Mouse (Mus musculus) liver, embryonic 15.5 days (tissue): ENCODE results near the gene Trit1. TPM values are rescaled to one million over a fixed set of nuclear protein-coding genes. Genes with fewer than 3 reads are reported as not detected.
"Not testable (repeated sequence)": the region's sequence is repeated elsewhere in the genome, so short reads cannot be mapped to it uniquely, and the experiment has no call there.

ENCODE experiments used
- ATAC-seq: fragments of 200-750 bp; cut with Nextera tagmentation; 2 replicates; pipeline ENCODE4 v1.8.0; 2017; ENCODE audit warnings: moderate number of reproducible peaks, mild to moderate bottlenecking, moderate library complexity; ENCODE audit not compliant: insufficient read depth
- H3K27ac ChIP-seq: fragments of 300-500 bp; sonication (generic); replicated peaks from 2 replicates; pipeline ENCODE4 v1.5.1; 2015; ENCODE audit warnings: mild to moderate bottlenecking, inconsistent platforms
- H3K27me3 ChIP-seq: fragments of 300-500 bp; sonication (generic); 2 replicates; pipeline ENCODE4 v1.6.1; 2015; ENCODE audit warnings: mild to moderate bottlenecking, inconsistent platforms
- H3K36me3 ChIP-seq: fragments of 300-500 bp; sonication (generic); replicated peaks from 2 replicates; pipeline ENCODE4 v1.6.1; 2015; ENCODE audit warnings: moderate library complexity, mild to moderate bottlenecking, inconsistent platforms
- H3K4me1 ChIP-seq: fragments of 300-500 bp; sonication (generic); replicated peaks from 2 replicates; pipeline ENCODE4 v1.6.1; 2015; ENCODE audit warnings: inconsistent platforms
- H3K4me2 ChIP-seq: fragments of 300-500 bp; sonication (generic); 2 replicates; pipeline ENCODE4 v1.6.1; 2015; ENCODE audit warnings: moderate library complexity, mild to moderate bottlenecking, inconsistent platforms
- H3K4me3 ChIP-seq: fragments of 300-500 bp; sonication (generic); replicated peaks from 2 replicates; pipeline ENCODE4 v1.5.1; 2015; ENCODE audit warnings: mild to moderate bottlenecking, inconsistent platforms
- H3K9ac ChIP-seq: fragments of 300-500 bp; sonication (generic); 2 replicates; pipeline ENCODE4 v1.6.1; 2015; ENCODE audit warnings: moderate library complexity, mild to moderate bottlenecking, inconsistent platforms
- H3K9me3 ChIP-seq: fragments of 300-500 bp; sonication (generic); replicated peaks from 2 replicates; pipeline ENCODE4 v1.6.1; 2016; ENCODE audit warnings: inconsistent platforms
- WGBS: fragments of 180-500 bp; shearing (Covaris S2); methylation state at CpG from one replicate; pipeline ENCODE4 v1.1.7; 2015; ENCODE audit warnings: mixed read lengths; ENCODE audit not compliant: insufficient replicate concordance; 5-methylcytosine and 5-hydroxymethylcytosine counted together
- polyA plus RNA-seq: library from polyadenylated mRNA; unstranded; fragments of >200 nt; fragmentation: Nextera tagmentation; extraction: Ambion mirVana; gene quantifications from 2 replicates; pipeline ENCODE4 v1.2.1, GENCODE M21; 2015

The Trit1 gene
- polyA plus RNA-seq, 1 experiment from 2014 or later: 6.3 TPM

DNA sequence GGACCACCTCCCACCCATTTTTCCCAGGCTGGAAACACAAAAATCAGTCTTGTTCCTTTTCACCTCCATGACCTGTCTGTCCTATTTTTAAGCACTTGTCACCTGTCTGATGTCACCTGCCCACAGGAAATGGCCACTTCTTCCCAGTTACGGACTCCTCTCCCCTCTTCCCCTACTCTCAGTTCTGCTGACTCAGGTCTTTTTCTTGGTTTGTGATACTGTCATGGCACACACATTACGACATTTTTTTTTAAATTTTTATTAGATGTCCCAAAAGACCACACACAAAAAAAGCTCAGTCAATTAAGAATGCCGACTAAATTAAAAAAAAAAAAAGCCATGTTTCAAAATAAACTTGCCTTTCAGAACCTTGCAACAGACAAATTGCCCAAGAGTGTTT is 33.9 kb upstream of the Trit1 start:
- Histone ChIP-seq H3K4me2 (no peak overlapping the region), H3K4me3 (no peak overlapping the region), H3K9ac (no peak overlapping the region), H3K9me3 (no peaks in the 10 kb centered on the region), H3K4me1 (no peaks in the 10 kb centered on the region), H3K27me3 (peaks cover 53% of the 10 kb centered on the region), H3K27ac (no peak overlapping the region), H3K36me3 (no peaks in the 10 kb centered on the region)
- 45% methylated on average over 3 of the region's 3 CpGs for WGBS
- ATAC-seq: no peak

DNA sequence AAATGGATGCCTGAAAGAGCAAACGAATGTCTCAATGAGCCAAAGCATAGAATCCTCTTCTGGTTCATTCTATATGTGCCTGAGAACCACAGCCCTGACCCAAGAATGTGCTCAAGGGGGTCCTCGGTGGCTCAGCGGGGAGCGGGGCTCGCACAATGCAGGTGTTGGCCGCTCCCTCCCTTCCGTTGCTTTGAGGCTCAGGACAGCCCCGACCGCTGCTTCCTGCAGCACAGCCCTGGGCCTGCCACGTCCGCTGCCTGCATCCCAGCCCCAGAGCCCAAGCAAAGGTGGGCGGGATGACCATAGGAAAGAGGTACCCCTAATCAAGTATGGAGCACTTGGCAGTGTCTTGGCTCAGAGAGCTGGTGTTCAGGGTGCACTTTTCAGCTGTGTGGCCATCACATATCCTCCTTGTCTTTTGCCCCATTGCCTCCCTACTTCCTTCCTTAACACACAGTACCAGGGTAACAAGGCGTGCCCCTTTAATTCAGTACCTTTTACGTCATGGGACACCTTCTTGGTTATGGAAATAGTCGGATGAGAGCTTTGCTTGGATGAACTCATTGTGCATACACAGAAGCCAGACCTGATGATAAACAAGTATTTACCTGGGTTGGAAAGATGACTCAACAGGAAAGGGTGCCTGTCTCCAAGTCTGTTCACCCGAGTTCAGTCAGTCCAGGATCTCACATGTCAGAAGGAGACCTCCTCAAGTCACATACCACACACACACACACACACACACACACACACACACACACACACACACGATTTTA is 32.7 kb upstream of the Trit1 start:
- Histone ChIP-seq H3K4me2 (peak overlapping the region; percentile 23; the same call in 1 of the 2 replicates), H3K9me3 (no peaks in the 10 kb centered on the region), H3K9ac (no peak overlapping the region), H3K4me1 (no peaks in the 10 kb centered on the region), H3K27ac (no peak overlapping the region), H3K4me3 (no peak overlapping the region), H3K36me3 (no peaks in the 10 kb centered on the region), H3K27me3 (peaks cover 52% of the 10 kb centered on the region)
- ATAC-seq: no peak
- 10% methylated on average over 17 of the region's 17 CpGs for WGBS

DNA sequence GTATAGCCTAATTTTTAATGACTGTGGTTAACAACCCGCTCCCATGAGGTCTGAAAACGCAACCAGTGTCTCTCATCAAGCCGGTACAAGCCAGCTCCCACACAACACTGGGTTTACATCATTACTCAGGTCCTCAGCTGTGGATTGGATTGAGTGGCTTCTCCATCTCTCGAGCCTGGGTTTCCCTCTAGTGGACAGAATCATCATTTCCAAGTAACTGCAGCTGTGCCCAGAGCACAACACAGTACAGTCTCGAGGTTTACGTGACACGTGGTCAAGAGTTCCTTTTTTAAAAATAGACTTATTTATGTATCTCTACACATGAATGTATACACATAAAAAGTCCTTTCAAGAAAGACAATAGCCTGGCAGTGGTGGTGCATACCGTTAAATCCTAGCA is 31.3 kb upstream of the Trit1 start:
- Histone ChIP-seq H3K4me3 (no peak overlapping the region), H3K27me3 (peaks cover 46% of the 10 kb centered on the region), H3K36me3 (no peaks in the 10 kb centered on the region), H3K4me1 (no peaks in the 10 kb centered on the region), H3K4me2 (no peak overlapping the region), H3K9ac (no peak overlapping the region), H3K9me3 (no peaks in the 10 kb centered on the region), H3K27ac (no peak overlapping the region)
- ATAC-seq: no peak
- WGBS: 16% methylated on average over 8 of the region's 8 CpGs

DNA sequence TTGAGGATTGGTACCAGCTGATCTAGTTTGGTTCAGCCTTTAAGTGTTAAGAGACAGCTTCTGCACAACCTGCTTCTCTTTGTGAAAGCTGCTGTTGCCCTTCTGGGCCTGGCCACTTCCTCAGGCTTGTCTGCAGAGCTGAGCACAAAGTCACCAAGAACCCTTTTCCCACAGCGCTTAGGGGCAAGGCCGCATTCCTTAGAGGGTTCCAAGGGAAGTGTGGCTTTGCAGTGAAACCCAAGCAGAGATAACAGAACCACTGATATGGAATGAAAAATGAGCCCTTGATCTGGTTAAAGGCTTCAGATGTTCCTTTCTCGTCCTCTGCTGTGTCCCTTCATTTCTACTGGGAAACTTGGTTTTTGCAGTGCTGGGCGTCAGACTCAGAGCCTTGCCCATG is 29.0 kb upstream of the Trit1 start:
- 51% methylated on average over 4 of the region's 4 CpGs for WGBS
- Histone ChIP-seq H3K9ac (no peak overlapping the region), H3K4me1 (no peaks in the 10 kb centered on the region), H3K36me3 (no peaks in the 10 kb centered on the region), H3K27ac (no peak overlapping the region), H3K4me2 (no peak overlapping the region), H3K27me3 (peaks cover 28% of the 10 kb centered on the region), H3K9me3 (no peaks in the 10 kb centered on the region), H3K4me3 (no peak overlapping the region)
- ATAC-seq: no peak

DNA sequence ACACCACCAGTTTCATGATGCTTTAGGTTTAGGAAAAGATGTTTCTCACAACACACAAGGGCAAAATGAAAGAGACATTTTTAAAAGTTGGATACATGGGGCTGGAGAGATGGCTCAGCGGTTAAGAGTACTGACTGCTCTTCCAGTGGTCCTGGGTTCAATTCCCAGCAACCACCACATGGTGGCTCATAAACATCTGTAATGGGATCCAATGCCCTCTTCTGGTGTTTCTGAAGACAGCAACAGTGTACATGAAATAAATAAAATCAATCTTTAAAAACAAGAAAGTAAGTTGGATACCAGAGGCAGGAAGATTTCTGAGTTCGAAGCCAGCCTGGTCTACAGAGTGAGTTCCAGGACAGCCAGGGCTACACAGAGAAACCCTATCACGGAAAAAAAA is 28.4 kb upstream of the Trit1 start:
- H3K9ac ChIP-seq, H3K36me3 ChIP-seq, H3K4me2 ChIP-seq, H3K4me3 ChIP-seq, H3K4me1 ChIP-seq, H3K27ac ChIP-seq, ATAC-seq, H3K9me3 ChIP-seq: not testable (repeated sequence)
- peaks cover 23% of the 10 kb centered on the region for H3K27me3 ChIP-seq
- WGBS: 51% methylated on average over 3 of the region's 3 CpGs

DNA sequence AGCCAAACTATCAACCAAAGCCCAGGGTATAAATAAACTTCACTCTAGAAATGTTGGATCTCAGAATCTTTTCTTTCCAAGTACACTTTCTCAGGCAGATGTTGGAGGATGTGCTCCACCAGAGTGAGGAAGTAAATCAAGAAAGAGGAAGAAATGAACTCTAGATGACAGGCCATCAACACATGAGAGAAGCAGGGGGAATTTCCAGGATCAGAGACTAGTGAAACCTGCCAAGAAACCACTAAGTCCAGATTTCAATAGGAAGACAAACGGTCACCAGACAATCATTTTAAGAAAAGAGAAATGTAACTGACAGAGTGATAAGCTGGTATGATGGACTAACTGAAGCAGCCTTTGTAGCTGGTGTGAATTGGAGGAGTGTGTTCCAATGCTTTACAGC is 25.2 kb upstream of the Trit1 start:
- Histone ChIP-seq H3K9ac (no peak overlapping the region), H3K27ac (no peak overlapping the region), H3K4me1 (peaks cover 9% of the 10 kb centered on the region), H3K27me3 (peaks cover 24% of the 10 kb centered on the region), H3K4me3 (no peak overlapping the region), H3K4me2 (no peak overlapping the region), H3K9me3 (no peaks in the 10 kb centered on the region), H3K36me3 (no peaks in the 10 kb centered on the region)
- WGBS: 13% methylated on average over 1 of the region's 1 CpGs
- no peak for ATAC-seq

DNA sequence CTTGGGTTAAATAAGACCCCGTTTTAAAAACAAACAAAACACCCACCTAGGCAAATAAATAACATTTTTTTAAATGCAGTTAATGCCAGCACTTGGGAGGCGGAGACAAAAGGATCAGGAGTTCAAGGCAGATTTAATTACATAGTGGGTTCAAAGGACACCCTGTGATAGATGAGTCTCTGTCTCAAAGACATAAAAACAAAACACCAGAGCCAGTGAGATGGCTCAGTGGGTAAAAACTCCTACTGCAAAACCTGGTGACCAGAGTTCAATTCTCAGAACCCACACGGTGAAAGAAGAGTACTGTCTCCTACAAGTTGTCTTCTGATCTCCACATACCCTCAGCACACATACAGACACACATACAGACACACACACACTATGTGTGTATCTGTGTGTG is 24.1 kb upstream of the Trit1 start:
- no peak overlapping the region for H3K27ac ChIP-seq
- peaks cover 17% of the 10 kb centered on the region for H3K4me1 ChIP-seq
- no peak for ATAC-seq
- WGBS: 51% methylated on average over 3 of the region's 3 CpGs
- H3K36me3 ChIP-seq: no peaks in the 10 kb centered on the region
- H3K4me3 ChIP-seq: no peak overlapping the region
- peaks cover 32% of the 10 kb centered on the region for H3K27me3 ChIP-seq
- H3K9ac ChIP-seq: no peak overlapping the region
- no peak overlapping the region for H3K4me2 ChIP-seq
- no peaks in the 10 kb centered on the region for H3K9me3 ChIP-seq

DNA sequence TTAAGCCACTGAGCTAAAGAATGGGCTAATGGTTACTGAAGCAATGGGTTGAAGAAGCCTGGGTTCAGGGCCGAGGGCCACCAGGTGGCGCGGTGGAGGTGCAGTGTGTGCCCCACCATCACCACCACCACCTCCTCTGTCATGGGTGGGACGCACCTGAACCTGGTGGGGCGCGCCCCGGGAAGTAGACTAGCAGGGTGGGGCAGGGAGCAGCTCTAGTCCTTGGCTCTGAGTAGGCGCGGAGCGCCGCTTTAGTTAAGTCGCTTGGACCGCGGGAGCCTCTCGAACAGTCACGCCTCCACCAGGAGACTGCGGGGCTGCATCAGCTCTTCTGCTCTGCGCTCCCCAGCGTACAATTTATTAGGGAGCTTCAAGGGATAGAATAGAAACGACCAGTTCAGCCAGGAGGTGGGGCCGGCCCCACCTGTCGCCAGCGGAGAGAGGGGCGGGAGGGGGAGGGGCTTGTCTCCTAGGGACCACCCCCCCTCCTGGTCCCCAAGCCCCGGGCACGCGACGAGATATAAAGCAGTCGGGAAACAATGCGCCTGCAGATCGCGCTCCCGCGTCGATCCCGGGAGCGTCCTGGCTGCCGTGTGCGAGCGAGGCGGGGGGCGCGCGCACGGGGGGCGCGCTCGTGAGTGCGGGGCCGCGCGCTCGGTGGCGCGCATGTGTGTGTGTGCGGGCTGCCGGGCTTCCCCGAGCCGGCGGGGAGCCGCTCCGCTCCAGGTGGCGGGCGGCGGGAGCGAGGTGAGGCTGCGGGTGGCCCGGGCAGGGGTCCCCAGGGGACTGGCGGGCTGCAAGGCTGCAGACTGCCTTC is 20.8 kb upstream of the Trit1 start, which contains the start of gene Mycl:
Mycl (plus strand) TSS at position 249 of the 817 bp plus-strand sequence.
- H3K4me2 ChIP-seq: peak within 1 kb of the TSS; percentile 75
- H3K4me3 ChIP-seq: peak within 1 kb of the TSS; percentile 59
- peak within 1 kb of the TSS; percentile 32; the same call in 1 of the 2 replicates for H3K9ac ChIP-seq
- H3K9me3 ChIP-seq: no peaks in the 10 kb centered on the region
- WGBS: under 1% methylated on average over 69 of the region's 69 CpGs
- H3K27me3 ChIP-seq: peaks cover 66% of the 10 kb centered on the region
- H3K27ac ChIP-seq: no peak within 1 kb of the TSS
- ATAC-seq: peak; percentile 60
- no peaks in the 10 kb centered on the region for H3K36me3 ChIP-seq
- H3K4me1 ChIP-seq: peaks cover 20% of the 10 kb centered on the region

DNA sequence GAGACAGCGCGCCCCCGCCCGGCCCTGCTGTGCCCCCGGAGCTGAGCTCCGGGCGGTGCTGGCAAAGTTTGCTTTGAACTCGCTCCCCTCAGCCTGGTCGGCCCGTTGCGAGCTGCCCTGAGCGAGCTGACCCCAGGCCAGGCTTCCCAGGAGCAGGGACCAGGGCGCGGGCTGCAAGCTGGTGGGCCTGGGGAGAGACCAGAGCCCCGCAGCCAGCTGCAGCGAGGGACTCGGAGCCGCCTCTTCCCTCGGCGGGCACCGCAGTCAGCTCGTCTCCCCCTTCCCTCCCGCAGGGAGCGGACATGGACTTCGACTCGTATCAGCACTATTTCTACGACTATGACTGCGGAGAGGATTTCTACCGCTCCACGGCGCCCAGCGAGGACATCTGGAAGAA is 20.2 kb upstream of the Trit1 start:
- Histone ChIP-seq H3K27ac (no peak overlapping the region), H3K4me2 (peak overlapping the region; percentile 75), H3K4me1 (peaks cover 20% of the 10 kb centered on the region), H3K4me3 (peak overlapping the region; percentile 59), H3K9ac (peak overlapping the region; percentile 32; the same call in 1 of the 2 replicates), H3K27me3 (peaks cover 72% of the 10 kb centered on the region), H3K9me3 (no peaks in the 10 kb centered on the region), H3K36me3 (no peaks in the 10 kb centered on the region)
- no peak for ATAC-seq
- WGBS: under 1% methylated on average over 32 of the region's 32 CpGs

DNA sequence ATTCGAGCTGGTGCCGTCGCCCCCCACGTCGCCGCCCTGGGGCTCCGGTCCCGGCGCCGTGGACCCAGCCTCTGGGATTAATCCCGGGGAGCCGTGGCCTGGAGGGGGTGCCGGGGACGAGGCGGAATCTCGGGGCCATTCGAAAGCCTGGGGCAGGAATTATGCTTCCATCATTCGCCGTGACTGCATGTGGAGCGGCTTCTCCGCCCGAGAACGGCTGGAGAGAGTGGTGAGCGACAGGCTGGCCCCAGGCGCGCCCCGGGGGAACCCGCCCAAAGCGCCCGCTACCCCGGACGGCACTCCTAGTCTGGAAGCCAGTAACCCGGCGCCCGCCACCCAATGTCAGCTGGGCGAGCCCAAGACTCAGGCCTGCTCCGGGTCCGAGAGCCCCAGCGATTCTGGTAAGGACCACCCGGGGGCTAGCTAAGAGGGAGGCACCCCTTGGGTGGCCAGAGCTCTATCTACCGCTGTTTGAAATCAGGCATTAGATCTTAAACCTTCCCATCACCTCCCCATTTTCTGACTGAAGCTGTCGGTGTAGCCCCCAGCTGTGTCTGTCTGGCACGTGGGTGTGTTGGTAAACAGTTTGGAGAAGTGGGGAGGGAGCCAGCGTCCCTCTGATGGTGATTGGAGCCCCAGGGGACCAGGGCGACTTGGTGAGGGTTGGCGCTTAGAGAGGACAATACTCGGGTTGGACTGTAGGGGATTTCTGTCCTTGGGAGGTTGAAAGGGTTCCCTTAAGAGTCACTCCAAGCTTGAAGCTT is 19.6 kb upstream of the Trit1 start:
- under 1% methylated on average over 47 of the region's 47 CpGs for WGBS
- peaks cover 20% of the 10 kb centered on the region for H3K4me1 ChIP-seq
- H3K27ac ChIP-seq: no peak overlapping the region
- H3K9me3 ChIP-seq: no peaks in the 10 kb centered on the region
- peak overlapping the region; percentile 59 for H3K4me3 ChIP-seq
- H3K4me2 ChIP-seq: peak overlapping the region; percentile 75
- H3K27me3 ChIP-seq: peaks cover 74% of the 10 kb centered on the region
- no peaks in the 10 kb centered on the region for H3K36me3 ChIP-seq
- ATAC-seq: no peak
- peak overlapping the region; percentile 32; the same call in 1 of the 2 replicates for H3K9ac ChIP-seq
